Mouse (Mus musculus): ENCODE data around the gene Skiv2l.
"Not testable (repeated sequence)": the region's sequence is repeated elsewhere in the genome, so short reads cannot be mapped to it uniquely, and the experiment has no call there.

The Skiv2l gene

DNA sequence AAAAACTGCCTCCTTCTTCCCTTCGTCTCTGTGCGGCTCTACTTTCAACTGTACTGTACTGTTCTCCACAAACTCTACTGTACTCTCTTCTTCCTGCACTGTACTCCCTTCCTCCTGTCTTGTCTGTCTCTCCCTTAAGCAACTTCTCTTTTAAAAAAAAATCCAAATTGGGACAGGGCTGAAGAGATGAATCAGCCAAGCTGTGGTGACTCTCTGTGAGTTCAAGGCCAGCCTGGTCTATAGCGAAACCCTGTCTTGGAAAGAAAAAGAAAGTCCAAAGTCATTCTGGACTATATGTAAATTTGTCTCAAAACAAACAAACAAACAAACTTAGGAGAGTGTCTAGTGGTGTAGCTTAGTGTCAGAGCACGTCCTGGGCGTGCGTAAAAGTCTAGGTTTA is 24.3 kb upstream of the Skiv2l start:
- no peak for DNase-seq (ENCODE audit: low read depth, low spot score)

- DNase-seq (ENCODE audit: low read depth, low spot score): no peak
Observed at GRCm38 (mm10) chr17:34865981-34866380, 16.0 kb upstream of the Skiv2l start.

- no peak for DNase-seq (ENCODE audit: low read depth, low spot score)
Observed at GRCm38 (mm10) chr17:34862416-34863081, 12.5 kb upstream of the Skiv2l start, which contains the start of gene Cfb. Gene Cfb (minus strand): TSS chr17:34862518.

- DNase-seq (ENCODE audit: low read depth, low spot score): no peak
Observed at GRCm38 (mm10) chr17:34861704-34862415, 11.8 kb upstream of the Skiv2l start.

GRCm38 (mm10) chr17:34860514-34860913 is 10.5 kb upstream of the Skiv2l start:
- DNase-seq (ENCODE audit: low read depth, low spot score): no peak

- DNase-seq (ENCODE audit: low read depth, low spot score): no peak
Observed at GRCm38 (mm10) chr17:34858670-34859069, 8.7 kb upstream of the Skiv2l start.

DNA sequence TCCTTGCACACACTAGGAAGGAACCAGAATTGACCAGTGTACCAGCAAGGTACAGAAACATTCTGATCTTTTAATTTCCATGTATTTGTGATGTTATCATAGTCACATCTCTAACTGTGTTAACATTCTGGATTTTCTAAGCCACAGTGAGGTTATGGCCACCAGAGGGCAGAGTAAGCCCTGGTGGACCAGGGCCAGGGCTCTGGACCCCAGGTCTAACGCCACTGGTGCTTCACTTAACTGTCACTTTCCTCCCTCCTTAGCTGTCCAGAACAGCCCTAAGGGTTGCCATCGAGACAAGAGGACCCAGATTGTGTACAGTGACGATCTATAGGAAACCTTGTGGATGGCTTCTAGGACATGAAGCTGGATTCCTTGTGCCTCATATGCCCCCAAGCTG is 5.8 kb upstream of the Skiv2l start:
- peak; percentile 28 for DNase-seq (ENCODE audit: low read depth, low spot score)

DNA sequence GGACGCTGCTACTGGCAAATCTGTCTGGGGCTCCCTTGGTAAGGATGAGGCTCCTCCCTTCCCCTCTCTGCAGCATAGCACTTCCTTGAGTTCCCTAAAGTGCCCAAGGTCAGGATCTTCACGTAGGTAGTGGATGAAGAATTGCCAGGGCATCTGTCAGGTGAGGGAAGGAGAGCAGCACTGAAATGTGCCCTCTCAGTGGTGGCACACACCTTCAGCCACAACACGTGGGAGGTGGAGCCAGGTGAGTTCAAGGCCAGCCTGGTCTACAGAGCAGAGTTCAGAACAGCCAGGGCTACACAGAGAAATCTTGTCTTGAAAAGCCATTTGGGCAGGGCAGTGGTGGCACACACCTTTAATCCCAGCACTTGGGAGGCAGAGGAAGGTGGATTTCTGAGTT is 4.8 kb upstream of the Skiv2l start:
- no peak for DNase-seq (ENCODE audit: low read depth, low spot score)

DNA sequence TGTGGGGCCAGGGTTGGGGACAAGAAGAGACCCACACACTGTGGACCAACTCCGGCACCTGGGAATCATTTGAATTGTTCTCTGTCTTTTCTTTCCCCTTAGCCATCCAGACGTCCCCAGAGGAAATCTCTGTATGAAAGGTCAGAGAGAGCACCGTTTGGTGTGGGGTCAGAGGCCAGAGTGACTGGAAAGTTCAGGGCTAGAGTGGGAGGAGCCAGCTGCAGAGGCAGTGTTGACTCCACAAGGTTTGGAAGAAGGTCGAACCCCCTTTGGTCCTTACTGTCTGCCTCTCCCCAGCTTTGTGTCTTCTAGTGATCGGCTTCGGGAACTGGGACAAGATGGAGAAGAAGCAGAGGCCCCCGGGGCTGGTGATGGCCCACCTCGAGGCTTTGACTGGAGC is 3.5 kb upstream of the Skiv2l start:
- no peak for DNase-seq (ENCODE audit: low read depth, low spot score)

- DNase-seq (ENCODE audit: low read depth, low spot score): no peak
Observed at GRCm38 (mm10) chr17:34850517-34851125, 611 bp upstream of the Skiv2l start.

DNA sequence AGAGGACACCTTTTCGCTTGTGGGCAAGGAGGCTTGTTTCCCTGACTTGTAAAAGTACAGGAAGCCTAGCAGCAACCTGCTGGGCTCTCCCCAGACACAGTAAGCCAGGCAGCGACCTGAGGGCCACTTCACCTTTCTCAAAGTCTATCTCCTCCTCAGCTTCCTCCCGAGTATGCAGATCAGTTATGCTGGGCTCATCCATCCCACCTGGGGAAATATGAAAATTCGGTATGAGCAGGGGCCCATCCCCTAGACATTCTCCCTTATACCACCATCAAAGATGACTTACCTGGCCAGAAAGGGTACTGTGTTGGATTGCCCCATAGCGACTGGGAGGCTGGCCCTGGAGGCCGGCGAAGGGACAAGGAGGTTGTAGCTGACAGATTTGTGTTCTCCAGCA is 2.4 kb downstream of the Skiv2l start:
- DNase-seq (ENCODE audit: low read depth, low spot score): no peak

DNA sequence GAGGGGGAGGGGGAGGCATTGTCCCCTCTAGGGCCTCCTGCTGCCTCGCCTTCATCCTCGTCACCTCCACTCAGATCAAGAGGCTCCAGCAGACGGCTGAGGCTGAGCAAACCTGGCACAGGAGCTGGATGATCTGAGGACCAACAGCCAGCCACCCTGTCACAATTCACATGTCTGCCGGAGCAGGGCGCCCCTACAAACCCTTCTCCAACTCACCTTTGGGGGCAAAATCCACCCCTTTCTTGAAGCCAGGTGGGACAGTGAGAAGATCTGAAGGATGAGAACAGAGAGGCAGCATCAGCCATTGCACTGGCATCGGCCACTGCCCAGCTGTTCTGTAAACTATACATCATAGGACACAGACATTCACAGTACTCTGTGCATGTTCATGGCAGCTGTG is 2.8 kb downstream of the Skiv2l start:
- DNase-seq (ENCODE audit: low read depth, low spot score): no peak

GRCm38 (mm10) chr17:34844884-34845283 is 5.1 kb downstream of the Skiv2l start:
- DNase-seq (ENCODE audit: low read depth, low spot score): no peak

- DNase-seq (ENCODE audit: low read depth, low spot score): no peak
Observed at GRCm38 (mm10) chr17:34840736-34841307, 9.2 kb downstream of the Skiv2l start.

- no peak for DNase-seq (ENCODE audit: low read depth, low spot score)
Observed at GRCm38 (mm10) chr17:34838785-34839184, 11.2 kb downstream of the Skiv2l start.

DNA sequence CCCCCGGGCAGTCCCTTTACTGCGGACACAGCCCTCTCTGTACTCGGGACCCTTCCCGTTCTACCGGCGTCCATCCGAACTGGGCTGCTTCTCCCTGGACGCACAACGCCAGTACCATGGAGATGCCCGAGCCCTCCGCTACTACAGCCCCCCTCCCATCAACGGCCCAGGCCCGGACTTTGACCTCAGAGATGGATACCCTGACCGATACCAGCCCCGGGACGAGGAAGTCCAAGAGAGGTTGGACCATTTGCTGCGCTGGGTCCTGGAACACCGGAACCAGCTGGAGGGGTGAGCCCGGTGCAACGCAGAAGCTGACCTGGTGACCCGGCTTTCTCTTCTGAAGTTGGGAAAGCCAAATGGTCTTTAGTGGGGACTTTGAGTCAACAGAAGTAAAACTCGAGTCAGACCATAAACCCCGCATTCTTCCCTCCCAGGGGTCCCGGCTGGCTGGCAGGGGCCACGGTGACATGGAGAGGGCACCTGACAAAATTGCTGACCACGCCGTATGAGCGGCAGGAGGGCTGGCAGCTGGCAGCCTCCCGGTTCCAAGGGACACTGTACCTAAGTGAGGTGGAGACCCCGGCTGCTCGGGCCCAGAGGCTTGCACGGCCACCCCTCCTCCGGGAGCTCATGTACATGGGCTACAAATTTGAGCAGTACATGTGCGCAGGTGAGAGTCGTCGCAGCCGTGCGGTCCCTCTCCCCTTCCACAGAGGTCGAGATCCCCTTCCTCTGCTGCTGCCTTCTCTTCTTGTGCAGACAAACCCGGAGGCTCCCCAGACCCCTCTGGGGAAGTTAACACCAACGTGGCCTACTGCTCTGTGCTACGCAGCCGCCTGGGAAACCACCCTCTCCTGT is 12.3 kb downstream of the Skiv2l start:
- DNase-seq (ENCODE audit: low read depth, low spot score): no peak

GRCm38 (mm10) chr17:34836856-34837221 is 13.2 kb downstream of the Skiv2l start, which contains the start of the genes Stk19 and Dxo:
Gene Stk19 (minus strand): TSS chr17:34836945.
Gene Dxo (plus strand): TSS chr17:34837019.
- peak; percentile 93 for DNase-seq (ENCODE audit: low read depth, low spot score)

DNA sequence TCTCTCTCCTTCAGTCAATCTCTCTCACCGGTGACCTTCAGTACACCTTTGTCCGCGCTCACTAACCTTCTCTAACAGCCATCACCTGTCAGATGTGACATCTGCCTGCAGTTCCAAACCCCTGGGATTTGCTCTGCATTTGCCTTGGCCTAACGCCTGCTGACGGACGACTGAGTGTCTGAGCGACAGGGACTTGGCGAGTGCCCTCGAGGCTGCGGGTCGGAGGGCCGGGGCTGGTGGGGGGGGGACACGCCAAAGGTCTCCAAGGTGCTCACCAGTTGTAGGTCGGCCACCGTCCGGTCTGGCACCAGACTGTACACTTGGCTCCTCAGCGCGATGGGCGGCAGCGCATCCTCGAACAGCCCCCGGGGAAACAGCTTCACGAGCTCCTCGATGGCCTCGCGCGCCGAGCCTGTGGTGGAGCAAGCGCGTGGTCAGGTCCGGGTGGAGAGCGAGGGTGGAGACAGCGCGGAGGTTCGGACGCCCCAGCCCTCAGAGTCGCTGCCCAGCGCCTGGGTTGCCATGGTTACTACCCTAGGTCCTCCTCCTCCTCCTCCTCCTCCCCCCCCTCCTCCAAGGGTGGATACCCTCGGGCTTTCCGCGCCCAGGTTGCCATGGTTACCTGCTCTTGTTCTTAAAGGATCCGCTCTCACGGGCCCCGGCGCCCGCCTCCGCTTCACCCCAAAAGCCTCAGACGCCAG is 13.7 kb downstream of the Skiv2l start:
- DNase-seq (ENCODE audit: low read depth, low spot score): peak; percentile 8

GRCm38 (mm10) chr17:34830776-34831175 is 19.2 kb downstream of the Skiv2l start:
- not testable (repeated sequence) for DNase-seq (ENCODE audit: low read depth, low spot score)

DNA sequence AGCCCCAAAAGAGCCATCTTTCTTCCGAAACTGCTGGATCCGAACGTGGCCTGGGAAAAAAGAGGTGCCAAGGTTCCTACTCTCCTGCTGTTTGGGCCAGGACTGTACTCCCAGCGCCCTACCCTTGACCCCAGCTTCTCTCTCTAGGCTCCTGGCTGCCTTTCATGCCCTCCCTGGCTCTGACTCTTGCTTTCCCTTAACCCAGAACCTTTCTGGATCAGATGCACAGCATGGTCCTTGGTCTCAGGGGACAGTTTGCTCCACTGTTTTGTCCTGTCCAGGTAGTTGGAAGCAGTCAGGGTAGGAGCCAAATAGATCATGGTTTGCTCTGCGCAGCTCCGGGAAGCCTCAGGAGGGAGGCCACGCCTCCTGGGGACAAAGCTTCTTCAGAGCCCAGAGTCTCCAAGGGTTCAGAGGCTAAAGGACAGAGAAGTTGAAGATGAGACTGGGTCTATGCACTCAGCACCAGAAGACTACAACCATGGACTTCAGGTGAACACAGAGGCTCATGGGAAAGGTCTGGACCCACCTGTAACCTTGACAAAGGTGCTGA is 35.1 kb downstream of the Skiv2l start:
- no peak for DNase-seq (ENCODE audit: low read depth, low spot score)

GRCm38 (mm10) chr17:34813747-34814146 is 36.3 kb downstream of the Skiv2l start:
- peak; percentile 6 for DNase-seq (ENCODE audit: low read depth, low spot score)
